In the genomic region with DNA sequence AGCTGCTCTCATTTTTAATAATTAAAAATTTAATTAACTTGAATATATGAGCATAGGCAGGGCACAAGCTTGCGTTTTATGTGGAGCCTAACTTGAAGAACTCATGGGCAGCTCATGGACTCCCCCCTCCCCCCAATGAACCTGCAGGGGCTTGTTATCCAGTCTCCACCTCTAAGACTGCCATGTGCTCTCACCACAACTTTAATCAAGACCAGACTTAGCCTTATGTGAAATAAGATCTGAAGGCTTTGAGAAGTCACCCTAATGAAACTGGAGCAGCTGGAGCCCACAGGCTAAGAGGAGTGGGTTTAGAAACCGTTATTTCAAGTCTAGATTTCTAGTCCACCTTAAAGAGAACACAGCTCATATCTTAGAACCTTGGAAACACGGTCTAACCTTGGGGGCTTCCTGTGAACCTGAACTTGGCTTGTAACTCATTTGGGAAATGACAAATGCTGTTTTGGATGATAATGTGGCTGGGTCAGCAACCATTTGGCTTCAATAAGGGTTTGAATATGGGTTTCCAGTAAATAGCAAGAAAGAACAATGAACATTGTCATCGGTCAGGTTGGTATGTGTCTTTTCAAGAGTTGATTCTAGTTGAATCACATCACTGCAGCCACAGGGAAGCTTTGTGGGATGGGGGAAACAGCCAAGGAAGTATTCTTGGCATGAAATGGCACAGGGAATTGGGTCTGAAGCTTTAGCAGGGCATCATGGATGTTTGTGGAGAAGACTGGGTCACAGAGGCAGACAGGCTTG, we compare ENCODE assay signal across 28 mouse cellular contexts. TPM values are rescaled to one million over a fixed set of nuclear protein-coding genes. Genes with fewer than 3 reads are reported as not detected.
A peak's percentile ranks its signal among the peaks of the same experiment; 100 is the strongest.
DNase-seq lines count a peak whose midpoint lies in the region; ATAC-seq and TF ChIP-seq lines count a peak whose summit lies in the region.
"Had no signal": no experiment of that assay in that cellular context is flagged by ENCODE, and none has a peak within 500 bp of the region (broad histone marks: within the 10 kb centered on the region; RNA-seq: fewer than 3 reads in every experiment).

No protein-coding gene starts in this region.

- WGBS in embryonic facial prominence, embryonic 10.5 days, result 56% methylated on average over 4 of the region's 4 CpGs
- WGBS in limb, embryonic 12.5 days, result 25% methylated on average over 4 of the region's 4 CpGs

- no peak for TF ChIP-seq POLR2A in embryonic fibroblast, embryonic 13.5 days (IDR thresholded peaks at IDR 0.05; ENCODE audit: low read depth, low read length)

- no peaks in the 10 kb centered on the region for H3K27me3 ChIP-seq in embryonic facial prominence, embryonic 10.5 days (replicated peaks; ENCODE audit: low read depth, poor library complexity, severe bottlenecking)
- H3K27me3 ChIP-seq in limb, embryonic 12.5 days, result no peaks in the 10 kb centered on the region
- H3K27me3 ChIP-seq: forebrain, embryonic 12.5 days; kidney, embryonic 15.5 days; neural tube, embryonic 15.5 days had no signal

- H3K4me3 ChIP-seq in embryonic facial prominence, embryonic 10.5 days, result no peak overlapping the region
- no peak overlapping the region for H3K4me3 ChIP-seq in embryonic fibroblast, embryonic 13.5 days (ENCODE audit: insufficient read depth, low read length)
- no peak overlapping the region for H3K4me3 ChIP-seq in limb, embryonic 12.5 days (replicated peaks)
- H3K4me3 ChIP-seq: forebrain, embryonic 12.5 days; hindbrain, embryonic 10.5 days; kidney, embryonic 15.5 days; lung, embryonic 15.5 days; neural tube, embryonic 15.5 days had no signal

- no peak for TF ChIP-seq CTCF in embryonic fibroblast, embryonic 13.5 days (IDR thresholded peaks at IDR 0.05; ENCODE audit: borderline replicate concordance, insufficient read depth, low read length)

- peak overlapping the region; percentile 69; the same call in 1 of the 2 replicates for H3K27ac ChIP-seq in embryonic facial prominence, embryonic 10.5 days (replicated peaks)
- peak overlapping the region; percentile 58; the same call in 1 of the 2 replicates for H3K27ac ChIP-seq in embryonic fibroblast, embryonic 13.5 days (ENCODE audit: insufficient read depth, low read length)
- peak overlapping the region; percentile 92 for H3K27ac ChIP-seq in limb, embryonic 12.5 days
- H3K27ac ChIP-seq: forebrain, embryonic 12.5 days; hindbrain, embryonic 10.5 days; hindbrain, postnatal 0 days; kidney, embryonic 15.5 days; liver, embryonic 14.5 days; lung, embryonic 15.5 days; neural tube, embryonic 15.5 days had no signal

- DNase-seq in embryo, embryonic 10.5 days (ENCODE audit: low spot score), result peak; percentile 61
- peak; percentile 53 for DNase-seq in embryonic facial prominence, embryonic 10.5 days (ENCODE audit: low spot score)
- DNase-seq in gastrocnemius, postnatal 10 days, result no peak
- no peak for DNase-seq in lung, postnatal 36 days
- DNase-seq: adrenal gland, adult 8-10 months; cerebellum, adult 2 months; cerebellum, postnatal 25 days; heart, postnatal 10 days; kidney, adult 11 months; kidney, postnatal 4 days; lung, postnatal 4 days; right cerebral cortex, adult 18-20 months; right cerebral cortex, postnatal 4 days; thymus, postnatal 36 days had no signal

- H3K4me1 ChIP-seq in embryonic facial prominence, embryonic 10.5 days, result peaks cover 34% of the 10 kb centered on the region
- H3K4me1 ChIP-seq in embryonic fibroblast, embryonic 13.5 days (ENCODE audit: control insufficient read depth, insufficient read depth, low read length), result peaks cover 13% of the 10 kb centered on the region; the same call in 1 of the 2 replicates
- H3K4me1 ChIP-seq in limb, embryonic 12.5 days (replicated peaks), result peaks cover 37% of the 10 kb centered on the region
- H3K4me1 ChIP-seq: kidney, embryonic 15.5 days; neural tube, embryonic 15.5 days had no signal

- no peak overlapping the region for H3K9ac ChIP-seq in limb, embryonic 12.5 days (replicated peaks)
- H3K9ac ChIP-seq: forebrain, embryonic 12.5 days; kidney, embryonic 15.5 days; liver, embryonic 14.5 days; lung, embryonic 15.5 days; neural tube, embryonic 15.5 days had no signal

- no peaks in the 10 kb centered on the region for H3K9me3 ChIP-seq in embryonic facial prominence, embryonic 10.5 days
- H3K9me3 ChIP-seq in limb, embryonic 12.5 days, result no peaks in the 10 kb centered on the region
- H3K9me3 ChIP-seq: forebrain, embryonic 12.5 days; hindbrain, embryonic 10.5 days; kidney, embryonic 15.5 days; lung, embryonic 15.5 days; neural tube, embryonic 15.5 days had no signal

- peak; percentile 89 for ATAC-seq in limb, embryonic 12.5 days (ENCODE audit: insufficient number of reproducible peaks, insufficient read depth, low FRiP score, low TSS enrichment, low read depth)
- no peak for ATAC-seq in megakaryocyte-erythroid progenitor cell, adult 5-6 weeks (replicated peaks; ENCODE audit: low FRiP score, low TSS enrichment, poor library complexity, severe bottlenecking)
- ATAC-seq: activated CD4-positive, CD25-positive, alpha-beta regulatory T cell, adult 4 months; hindbrain, postnatal 0 days had no signal

- no peaks in the 10 kb centered on the region for H3K36me3 ChIP-seq in embryonic facial prominence, embryonic 10.5 days (replicated peaks)
- H3K36me3 ChIP-seq in limb, embryonic 12.5 days, result no peaks in the 10 kb centered on the region
- H3K36me3 ChIP-seq: forebrain, embryonic 12.5 days; hindbrain, embryonic 10.5 days; kidney, embryonic 15.5 days; lung, embryonic 15.5 days; neural tube, embryonic 15.5 days had no signal

- H3K4me2 ChIP-seq in limb, embryonic 12.5 days, result peak overlapping the region; percentile 11; the same call in 1 of the 2 replicates
- H3K4me2 ChIP-seq: forebrain, embryonic 12.5 days; heart, embryonic 11.5 days; kidney, embryonic 15.5 days; lung, embryonic 15.5 days; neural tube, embryonic 15.5 days had no signal

RNA-seq across cellular contexts. Expression of a gene that starts 43.3 kb away (rescaled TPM):
- 0.15 TPM in 1 of 2 replicates, not detected in the other for polyA plus RNA-seq in embryonic facial prominence, embryonic 10.5 days (2016; fragmentation: Nextera tagmentation; extraction: Ambion mirVana)
- 0.25 and 0.97 TPM in 2 replicates for polyA plus RNA-seq in embryonic fibroblast, embryonic 13.5 days (2011; ENCODE audit: insufficient read length, low read depth, missing spikeins)
- polyA plus RNA-seq in limb, embryonic 12.5 days (2016; fragmentation: Nextera tagmentation; extraction: Ambion mirVana), result 1.9 and 2.0 TPM in 2 replicates
- under 1 TPM; 0.14 to 0.27 TPM for total RNA-seq in gastrocnemius, postnatal 10 days (2021)
- not detected in 2 replicates for total RNA-seq in megakaryocyte-erythroid progenitor cell, adult 5-6 weeks (2014; fragmentation: Nextera tagmentation)
- total RNA-seq in megakaryocyte-erythroid progenitor cell, adult 5-6 weeks (2017), result not detected in 2 replicates
- total RNA-seq: adrenal gland, adult 8-10 months; MEL had no signal
- polyA plus RNA-seq: activated CD4-positive, CD25-positive, alpha-beta regulatory T cell, adult 4 months; C2C12; heart, embryonic 11.5 days; liver, embryonic 14.5 days had no signal

RNA-seq across cellular contexts. Expression of a gene that starts 46.8 kb away (rescaled TPM):
- 18.8 and 19.1 TPM in 2 replicates for polyA plus RNA-seq in embryonic facial prominence, embryonic 10.5 days (2016; fragmentation: Nextera tagmentation; extraction: Ambion mirVana)
- 21.4 and 31.6 TPM in 2 replicates for polyA plus RNA-seq in embryonic fibroblast, embryonic 13.5 days (2011; ENCODE audit: insufficient read length, low read depth, missing spikeins)
- 35.1 and 38.2 TPM in 2 replicates for polyA plus RNA-seq in limb, embryonic 12.5 days (2016; fragmentation: Nextera tagmentation; extraction: Ambion mirVana)
- 100 to 1,000 TPM; 105 to 106 TPM for total RNA-seq in gastrocnemius, postnatal 10 days (2021)
- 2.5 and 4.7 TPM in 2 replicates for total RNA-seq in megakaryocyte-erythroid progenitor cell, adult 5-6 weeks (2014; fragmentation: Nextera tagmentation)
- 2.7 and 5.7 TPM in 2 replicates for total RNA-seq in megakaryocyte-erythroid progenitor cell, adult 5-6 weeks (2017)

Comparison
In these comparisons a context has a peak if more than half of its experiments do, and no peak if none do; other contexts are left out.
1. DNase-seq: peak in embryo, embryonic 10.5 days (single experiment) and embryonic facial prominence, embryonic 10.5 days (single experiment); none in gastrocnemius, postnatal 10 days (single experiment) and lung, postnatal 36 days (single experiment).
2. Peak in every context shown above with its lines, with median percentiles within 50 percentile points of each other: H3K27ac ChIP-seq.